Mouse (Mus musculus) MEL (cell line): ENCODE data around the gene Ptpn12. TPM values are rescaled to one million over a fixed set of nuclear protein-coding genes. Genes with fewer than 3 reads are reported as not detected.
A peak's percentile ranks its signal among the peaks of the same experiment; 100 is the strongest.

Source experiments
- DNase-seq: peaks from one replicate; pipeline ENCODE4 v3.0.0; 2011; ENCODE audit warnings: low read depth, low spot score
- H3K27ac ChIP-seq: 2 replicates; pipeline ENCODE4 v1.5.1; 2012; ENCODE audit warnings: low read depth, mild to moderate bottlenecking, control low read depth, low read length, moderate library complexity; ENCODE audit not compliant: control insufficient read depth
- H3K27me3 ChIP-seq, 2 experiments: fragments of 150-350 bp in 1 of 2; sonication (generic) in 1 of 2; 2 replicates each; pipeline ENCODE4 v1.6.1; 2012; ENCODE audit warnings: low read length in 2 of 2, mild to moderate bottlenecking in 2 of 2, improper control_type of control experiment in 1 of 2, moderate library complexity in 1 of 2; ENCODE audit not compliant: insufficient read depth in 2 of 2, control insufficient read depth in 1 of 2
- H3K36me3 ChIP-seq, 2 experiments: 2 replicates each; pipeline ENCODE4 v1.6.1; 2012 to 2014; ENCODE audit warnings: low read length in 2 of 2, improper control_type of control experiment in 1 of 2, inconsistent platforms in 1 of 2, mild to moderate bottlenecking in 1 of 2; ENCODE audit not compliant: insufficient read depth in 2 of 2, control insufficient read depth in 1 of 2
- H3K4me1 ChIP-seq, 2 experiments: fragments of 150-350 bp in 1 of 2; sonication (generic) in 1 of 2; 2 replicates each; pipeline ENCODE4 v1.6.1; 2012; ENCODE audit warnings: low read length in 2 of 2, improper control_type of control experiment in 1 of 2, mild to moderate bottlenecking in 1 of 2; ENCODE audit not compliant: insufficient read depth in 2 of 2, control insufficient read depth in 1 of 2
- H3K4me3 ChIP-seq, 2 experiments: fragments of 150-350 bp in 1 of 2; sonication (generic) in 1 of 2; 2 replicates each; pipeline ENCODE4 v1.5.1; 2012; ENCODE audit warnings: low read depth in 2 of 2, low read length in 2 of 2, mild to moderate bottlenecking in 2 of 2, moderate library complexity in 2 of 2, control low read depth in 1 of 2, improper control_type of control experiment in 1 of 2; ENCODE audit not compliant: control insufficient read depth in 1 of 2, insufficient read depth in 1 of 2
- H3K79me2 ChIP-seq: 2 replicates; pipeline ENCODE4 v1.6.1; 2012; ENCODE audit warnings: mild to moderate bottlenecking, low read length, moderate library complexity; ENCODE audit not compliant: control insufficient read depth, poor library complexity, insufficient read depth
- H3K9ac ChIP-seq: 2 replicates; pipeline ENCODE4 v1.6.1; 2012; ENCODE audit warnings: low read depth, mild to moderate bottlenecking, control low read depth, low read length, moderate library complexity; ENCODE audit not compliant: control insufficient read depth, poor library complexity, severe bottlenecking
- H3K9me3 ChIP-seq: fragments of 150-350 bp; sonication (generic); replicated peaks from 2 replicates; pipeline ENCODE4 v1.6.1; 2012; ENCODE audit warnings: mild to moderate bottlenecking, low read length, improper control_type of control experiment, moderate library complexity; ENCODE audit not compliant: insufficient read depth
- BHLHE40 ChIP-seq: IDR thresholded peaks from 2 replicates; pipeline ENCODE4 v1.6.1; 2012; ENCODE audit warnings: low read depth, mild to moderate bottlenecking, inconsistent platforms, low read length, improper control_type of control experiment, borderline replicate concordance
- CHD2 ChIP-seq: IDR thresholded peaks from 2 replicates; pipeline ENCODE4 v1.6.1; 2011; ENCODE audit warnings: low read length, improper control_type of control experiment
- ELF1 ChIP-seq: IDR thresholded peaks from 2 replicates; pipeline ENCODE4 v1.6.1; 2014; ENCODE audit warnings: low read depth, mild to moderate bottlenecking, inconsistent platforms, low read length, improper control_type of control experiment, moderate library complexity
- EP300 ChIP-seq, 2 experiments: IDR thresholded peaks; 2 replicates each; pipeline ENCODE4 v1.6.1; 2011; ENCODE audit warnings: improper control_type of control experiment in 2 of 2, low read length in 2 of 2, low read depth in 1 of 2, mild to moderate bottlenecking in 1 of 2
- ETS1 ChIP-seq: IDR thresholded peaks from 2 replicates; pipeline ENCODE4 v1.6.1; 2012; ENCODE audit warnings: low read depth, mild to moderate bottlenecking, inconsistent platforms, low read length, improper control_type of control experiment, moderate library complexity
- GABPA ChIP-seq: IDR thresholded peaks from 2 replicates; pipeline ENCODE4 v1.6.1; 2012; ENCODE audit warnings: low read depth, mild to moderate bottlenecking, inconsistent platforms, low read length, improper control_type of control experiment, moderate library complexity
- GATA1 ChIP-seq: IDR thresholded peaks from 2 replicates; pipeline ENCODE4 v1.6.1; 2011; ENCODE audit warnings: low read depth, low read length, improper control_type of control experiment
- KAT2A ChIP-seq: conservative IDR thresholded peaks from 2 replicates; pipeline ENCODE4 v1.6.1; 2012; ENCODE audit warnings: low read depth, low read length, improper control_type of control experiment, inconsistent platforms
- NELFE ChIP-seq: IDR thresholded peaks from 2 replicates; pipeline ENCODE4 v1.6.1; 2011; ENCODE audit warnings: low read depth, low read length, improper control_type of control experiment
- POLR2A ChIP-seq, 2 experiments: IDR thresholded peaks; 2 replicates each; pipeline ENCODE4 v1.6.1; 2011 to 2012; ENCODE audit warnings: low read length in 2 of 2, mild to moderate bottlenecking in 2 of 2, control low read depth in 1 of 2, improper control_type of control experiment in 1 of 2, low read depth in 1 of 2, moderate library complexity in 1 of 2; ENCODE audit not compliant: control insufficient read depth in 1 of 2, insufficient read depth in 1 of 2, poor library complexity in 1 of 2
- TCF12 ChIP-seq: IDR thresholded peaks from 2 replicates; pipeline ENCODE4 v1.6.1; 2014; ENCODE audit warnings: low read depth, mild to moderate bottlenecking, inconsistent platforms, low read length, improper control_type of control experiment, moderate library complexity
- UBTF ChIP-seq: IDR thresholded peaks from 2 replicates; pipeline ENCODE4 v1.6.1; 2012; ENCODE audit warnings: low read depth, mild to moderate bottlenecking, inconsistent platforms, low read length, improper control_type of control experiment, moderate library complexity, borderline replicate concordance; ENCODE audit not compliant: insufficient read depth
- USF1 ChIP-seq: IDR thresholded peaks from 2 replicates; pipeline ENCODE4 v1.6.1; 2014; ENCODE audit warnings: low read depth, mild to moderate bottlenecking, inconsistent platforms, low read length, improper control_type of control experiment, moderate library complexity
- USF2 ChIP-seq, 2 experiments: IDR thresholded peaks; 2 replicates each; pipeline ENCODE4 v1.6.1; 2011 to 2012; ENCODE audit warnings: improper control_type of control experiment in 2 of 2, low read length in 2 of 2, borderline replicate concordance in 1 of 2, inconsistent platforms in 1 of 2, low read depth in 1 of 2, mild to moderate bottlenecking in 1 of 2; ENCODE audit not compliant: insufficient read depth in 1 of 2
- ZKSCAN1 ChIP-seq: IDR thresholded peaks from 2 replicates; pipeline ENCODE4 v1.6.1; 2012; ENCODE audit warnings: low read depth, mild to moderate bottlenecking, inconsistent platforms, low read length, improper control_type of control experiment, moderate library complexity
- polyA plus RNA-seq, 2 experiments: library from polyadenylated mRNA; stranded (reverse) in 1 of 2; unstranded in 1 of 2; fragments of >175 nt in 1 of 2; fragments of >200 nt in 1 of 2; gene quantifications; 2 replicates each; pipeline versions ENCODE4 v1.2.1 to v1.2.4; 2012; ENCODE audit warnings: low replicate concordance in 2 of 2, low read depth in 1 of 2; ENCODE audit not compliant: insufficient read length in 2 of 2, insufficient read depth in 1 of 2, missing spikeins in 1 of 2
- total RNA-seq: library from RNA; depleted of rRNA; stranded (reverse); fragments of 300-350 nt; gene quantifications from 2 replicates; pipeline ENCODE4 v1.2.3, GENCODE M21; 2012

The Ptpn12 gene
- total and polyA plus RNA-seq, 3 experiments, result 14.8 to 177 (median 58.2) TPM

DNA sequence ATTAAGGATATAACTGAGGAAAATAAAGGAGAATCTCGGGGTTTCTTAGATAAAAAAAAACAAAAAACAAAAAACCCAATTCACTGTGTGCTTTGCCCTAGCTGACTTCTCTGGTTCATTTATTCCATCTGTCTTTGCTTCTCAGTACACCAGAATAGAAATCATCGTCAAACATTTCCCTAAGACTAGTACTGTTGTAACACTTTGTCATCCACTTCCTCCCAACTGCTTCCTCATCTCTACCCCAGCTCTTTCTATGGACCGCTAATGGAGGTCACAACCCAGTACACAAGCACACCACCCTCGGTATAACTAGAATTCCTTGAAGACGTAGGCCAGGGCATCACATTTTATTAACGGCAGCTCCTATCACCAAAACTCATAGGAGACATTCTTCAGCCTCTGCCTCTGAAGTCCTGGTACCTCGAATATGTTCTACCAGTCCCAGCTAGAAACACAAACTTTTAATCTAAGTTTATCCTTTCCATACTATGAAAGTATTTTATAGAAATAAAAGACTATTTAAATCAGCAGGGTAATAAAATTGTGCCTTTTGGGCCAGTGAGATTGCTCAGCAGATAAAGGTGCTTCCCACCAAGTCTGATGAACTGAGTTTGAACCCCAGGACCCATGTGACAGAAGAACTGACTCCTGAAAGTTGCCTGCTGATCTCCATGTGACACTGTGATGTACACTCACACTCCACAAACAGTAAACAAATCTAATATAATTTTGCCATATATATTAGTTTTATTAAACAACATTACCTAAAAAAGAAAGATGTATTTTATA is 19.8 kb downstream of the Ptpn12 start:
- Histone ChIP-seq H3K9ac (no peak overlapping the region), H3K4me1 (peaks cover 13 to 21% of the 10 kb centered on the region in 2 experiments), H3K27me3 (no peaks in the 10 kb centered on the region), H3K4me3 (no peak overlapping the region), H3K27ac (no peak overlapping the region), H3K9me3 (no peaks in the 10 kb centered on the region), H3K36me3 (peaks cover 0 to 33% of the 10 kb centered on the region in 2 experiments; a peak in 3 of 4 replicates), H3K79me2 (peaks cover 60% of the 10 kb centered on the region)
- TF ChIP-seq USF1 (peak; percentile 53; the same call in 1 of the 2 replicates), CHD2 (no peak), USF2 (IDR thresholded peaks at IDR 0.05; ENCODE audit: borderline replicate concordance in 1 of 2, insufficient read depth in 1 of 2, low read depth in 1 of 2, low read length in 2 of 2) (no peak), ZKSCAN1 (no peak), KAT2A (no peak), UBTF (no peak), BHLHE40 (no peak), EP300 (IDR thresholded peaks at IDR 0.05; ENCODE audit: low read depth in 1 of 2, low read length in 2 of 2) (no peak), NELFE (no peak), GATA1 (peak; percentile 57; the same call in 1 of the 2 replicates), TCF12 (no peak), ETS1 (no peak), POLR2A (IDR thresholded peaks at IDR 0.05; ENCODE audit: control insufficient read depth in 1 of 2, insufficient read depth in 1 of 2, low read depth in 1 of 2, low read length in 2 of 2, poor library complexity in 1 of 2) (no peak), ELF1 (peak; percentile 10; the same call in 1 of the 2 replicates)
- peak; percentile 54 for DNase-seq

DNA sequence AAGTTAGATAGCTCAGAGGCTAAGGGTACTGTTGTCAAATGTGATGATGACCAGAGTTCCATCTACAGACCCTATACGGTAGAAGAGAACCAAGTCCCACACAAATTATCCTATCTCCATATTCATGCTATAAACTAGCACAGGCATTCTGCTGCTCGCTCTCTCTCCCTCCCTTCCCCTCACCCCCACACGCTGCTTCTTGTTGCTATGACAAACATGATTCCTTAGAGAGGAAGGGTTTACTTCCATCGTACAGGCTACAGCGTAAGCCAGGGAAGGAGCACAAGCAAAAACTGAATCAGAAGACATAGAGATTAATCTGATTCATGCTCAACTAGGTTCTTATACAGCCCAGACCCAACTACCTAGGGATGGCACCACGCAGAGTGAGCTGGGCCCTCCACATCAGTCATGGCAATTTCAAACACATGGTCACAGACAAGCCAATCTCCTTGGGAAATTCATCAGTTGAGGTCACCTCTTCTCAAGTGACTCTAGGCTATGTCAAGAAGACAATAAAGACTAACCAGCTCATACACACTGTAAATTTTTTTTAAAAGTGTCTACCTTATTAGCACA is 21.2 kb downstream of the Ptpn12 start:
- no peak overlapping the region for H3K27ac ChIP-seq
- no peak overlapping the region for H3K4me3 ChIP-seq
- no peaks in the 10 kb centered on the region for H3K27me3 ChIP-seq

More for the DNA sequence above, 21.2 kb downstream of the Ptpn12 start:
- Histone ChIP-seq H3K9me3 (no peaks in the 10 kb centered on the region), H3K9ac (no peak overlapping the region), H3K36me3 (peaks cover 2 to 36% of the 10 kb centered on the region in 2 experiments), H3K4me1 (peaks cover 22% of the 10 kb centered on the region in 2 experiments), H3K79me2 (peaks cover 55% of the 10 kb centered on the region)
- no peak for DNase-seq
- no peak for TF ChIP-seq GABPA
- TF ChIP-seq, all 39 proteins: peak for 0
